Mouse (Mus musculus) midbrain, embryonic 12.5 days (tissue): Measurements from ENCODE around the gene Gm27021. TPM values are rescaled to one million over a fixed set of nuclear protein-coding genes. Genes with fewer than 3 reads are reported as not detected.

Source experiments
- ATAC-seq: fragments of 200-750 bp; cut with Nextera tagmentation; 2 replicates; pipeline ENCODE4 v1.8.0; 2017; ENCODE audit warnings: low read depth, moderate TSS enrichment, moderate library complexity; ENCODE audit not compliant: low FRiP score
- H3K27ac ChIP-seq: fragments of 300-500 bp; sonication (generic); replicated peaks from 2 replicates; pipeline ENCODE4 v1.5.1; 2016; ENCODE audit warnings: mild to moderate bottlenecking
- H3K27me3 ChIP-seq: fragments of 300-500 bp; sonication (generic); 2 replicates; pipeline ENCODE4 v1.6.1; 2016; ENCODE audit warnings: mild to moderate bottlenecking
- H3K36me3 ChIP-seq: fragments of 300-500 bp; sonication (generic); 2 replicates; pipeline ENCODE4 v1.6.1; 2016
- H3K4me1 ChIP-seq: fragments of 300-500 bp; sonication (generic); 2 replicates; pipeline ENCODE4 v1.6.1; 2016
- H3K4me2 ChIP-seq: fragments of 300-500 bp; sonication (generic); replicated peaks from 2 replicates; pipeline ENCODE4 v1.6.1; 2016; ENCODE audit warnings: mild to moderate bottlenecking, moderate library complexity
- H3K4me3 ChIP-seq: fragments of 300-500 bp; sonication (generic); 2 replicates; pipeline ENCODE4 v1.5.1; 2016; ENCODE audit warnings: mild to moderate bottlenecking
- H3K9ac ChIP-seq: fragments of 300-500 bp; sonication (generic); replicated peaks from 2 replicates; pipeline ENCODE4 v1.6.1; 2016; ENCODE audit warnings: mild to moderate bottlenecking, moderate library complexity
- H3K9me3 ChIP-seq: fragments of 300-500 bp; sonication (generic); 2 replicates; pipeline ENCODE4 v1.6.1; 2016; ENCODE audit warnings: mild to moderate bottlenecking
- WGBS: fragments of 180-500 bp; shearing (Covaris S2); methylation state at CpG from one replicate; pipeline ENCODE4 v1.1.7; 2016; 5-methylcytosine and 5-hydroxymethylcytosine counted together
- polyA plus RNA-seq: library from polyadenylated mRNA; unstranded; fragments of >200 nt; fragmentation: Nextera tagmentation; extraction: Ambion mirVana; gene quantifications from 2 replicates; pipeline ENCODE4 v1.2.1, GENCODE M21; 2016

Gm27021 gene
- polyA plus RNA-seq, 1 experiment from 2014 or later, result 3.0 TPM

DNA sequence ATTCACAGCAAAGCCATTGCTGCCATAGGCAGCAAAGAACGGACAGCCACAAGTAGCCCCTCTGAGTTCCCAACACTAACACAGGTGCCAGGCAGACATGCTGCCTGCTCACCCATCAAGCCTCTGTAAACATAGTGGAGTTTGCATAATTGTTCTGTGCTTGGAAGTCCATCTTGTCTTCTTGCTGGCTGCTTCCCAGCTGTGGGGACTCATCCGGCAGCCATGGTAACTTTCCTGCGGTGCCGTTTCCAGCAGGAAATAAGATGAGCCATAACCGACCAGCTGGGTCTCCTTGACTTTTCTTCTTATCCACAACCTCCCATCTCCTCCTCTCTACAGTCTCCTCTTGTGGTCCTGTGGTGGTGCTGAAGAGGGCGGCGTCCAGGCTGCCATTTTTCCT lies 30.5 kb upstream of the Gm27021 start:
- no peak overlapping the region for H3K4me2 ChIP-seq
- no peak overlapping the region for H3K9ac ChIP-seq
- H3K4me1 ChIP-seq, result no peaks in the 10 kb centered on the region
- 0 out of 2 replicates have a peak, but pooled peaks cover 4% of the 10 kb centered on the region for H3K27me3 ChIP-seq
- H3K27ac ChIP-seq, result no peak overlapping the region
- H3K9me3 ChIP-seq, result no peaks in the 10 kb centered on the region
- no peak for ATAC-seq
- 92% methylated on average over 7 of the region's 7 CpGs for WGBS
- no peaks in the 10 kb centered on the region for H3K36me3 ChIP-seq
- H3K4me3 ChIP-seq, result no peak overlapping the region

DNA sequence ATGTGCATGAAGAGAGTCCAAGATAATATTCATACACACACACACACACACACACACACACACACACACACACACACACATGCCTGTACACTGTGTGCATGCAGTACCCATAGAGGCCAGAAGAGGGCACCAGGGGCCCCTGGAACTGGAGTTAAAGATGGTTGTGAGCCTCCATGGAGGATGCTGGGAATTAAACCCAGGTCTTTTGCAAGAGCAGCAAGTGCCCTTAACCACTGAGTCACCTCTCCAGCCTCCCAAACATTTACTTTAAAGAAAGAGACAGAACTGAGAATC lies 30.0 kb upstream of the Gm27021 start:
- H3K4me3 ChIP-seq, result no peak overlapping the region
- H3K4me2 ChIP-seq, result no peak overlapping the region
- H3K27me3 ChIP-seq, result 0 out of 2 replicates have a peak, but pooled peaks cover 4% of the 10 kb centered on the region
- H3K9me3 ChIP-seq, result no peaks in the 10 kb centered on the region
- no peak overlapping the region for H3K9ac ChIP-seq
- no peaks in the 10 kb centered on the region for H3K4me1 ChIP-seq
- ATAC-seq, result no peak
- H3K27ac ChIP-seq, result no peak overlapping the region
- no peaks in the 10 kb centered on the region for H3K36me3 ChIP-seq

GRCm38 (mm10) chr8:120697154-120697978 lies 29.5 kb upstream of the Gm27021 start:
- Histone ChIP-seq H3K9me3 (no peaks in the 10 kb centered on the region), H3K9ac (no peak overlapping the region), H3K4me1 (no peaks in the 10 kb centered on the region), H3K36me3 (no peaks in the 10 kb centered on the region), H3K4me3 (no peak overlapping the region), H3K27ac (no peak overlapping the region), H3K27me3 (0 out of 2 replicates have a peak, but pooled peaks cover 4% of the 10 kb centered on the region), H3K4me2 (no peak overlapping the region)
- 88% methylated on average over 17 of the region's 17 CpGs for WGBS
- ATAC-seq, result no peak

- no peak for ATAC-seq
- no peak overlapping the region; the same call in 1 of the 2 replicates for H3K27ac ChIP-seq
- H3K27me3 ChIP-seq, result 0 out of 2 replicates have a peak, but pooled peaks cover 4% of the 10 kb centered on the region
- WGBS, result 66% methylated on average over 13 of the region's 13 CpGs
- no peak overlapping the region for H3K4me3 ChIP-seq
- H3K9ac ChIP-seq, result no peak overlapping the region
- no peaks in the 10 kb centered on the region for H3K4me1 ChIP-seq
- no peak overlapping the region for H3K4me2 ChIP-seq
- no peaks in the 10 kb centered on the region for H3K36me3 ChIP-seq
- H3K9me3 ChIP-seq, result no peaks in the 10 kb centered on the region
These were observed 28.7 kb upstream of the Gm27021 start for GRCm38 (mm10) chr8:120696401-120697153.

- H3K4me1 ChIP-seq, result no peaks in the 10 kb centered on the region
- H3K9ac ChIP-seq, result no peak overlapping the region
- no peaks in the 10 kb centered on the region for H3K27me3 ChIP-seq
- H3K36me3 ChIP-seq, result no peaks in the 10 kb centered on the region
- ATAC-seq, result no peak
- WGBS, result 57% methylated on average over 22 of the region's 22 CpGs
- no peaks in the 10 kb centered on the region for H3K9me3 ChIP-seq
- no peak overlapping the region for H3K4me3 ChIP-seq
- no peak overlapping the region for H3K27ac ChIP-seq
- H3K4me2 ChIP-seq, result no peak overlapping the region
These were observed 26.1 kb upstream of the Gm27021 start for GRCm38 (mm10) chr8:120693861-120694493.

DNA sequence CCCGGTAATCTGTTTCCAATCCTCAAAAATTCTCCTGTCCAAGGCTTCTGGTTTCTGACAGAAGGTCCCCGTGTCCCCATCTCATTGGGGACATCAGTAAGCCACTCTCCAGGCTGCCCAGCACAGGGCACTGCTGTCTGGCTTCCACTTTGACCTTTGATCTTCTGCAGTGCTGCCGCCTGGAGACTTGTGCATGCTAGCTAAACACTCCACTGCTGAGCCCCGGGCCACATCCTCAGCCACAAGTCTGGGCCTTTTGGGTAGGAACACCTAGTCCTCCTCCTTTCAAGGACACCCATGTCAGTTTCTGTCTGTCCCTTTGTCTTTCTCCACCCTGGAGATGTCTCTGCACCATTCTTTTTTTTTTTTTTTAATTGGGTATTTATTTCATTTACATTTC lies 25.1 kb upstream of the Gm27021 start:
- no peaks in the 10 kb centered on the region for H3K27me3 ChIP-seq

DNA sequence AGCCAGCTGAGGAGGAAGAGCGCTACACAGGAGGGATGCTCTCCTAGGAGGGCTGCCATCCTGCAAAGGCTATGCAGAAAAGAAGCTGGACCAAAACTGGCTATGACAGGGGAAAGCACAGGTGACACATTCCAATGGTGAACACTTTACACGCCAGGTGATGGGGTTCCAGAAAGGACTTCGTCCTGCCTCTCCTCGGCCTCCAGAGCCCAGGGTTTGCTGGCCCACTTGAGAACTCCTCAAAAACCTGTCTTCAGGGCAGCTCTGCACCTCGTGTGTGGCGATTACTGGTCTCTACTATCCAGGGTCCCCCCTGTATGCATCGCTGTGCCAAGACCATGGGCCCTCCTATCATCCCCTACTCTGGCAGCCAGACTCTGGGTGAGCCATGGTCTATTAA lies 20.6 kb upstream of the Gm27021 start:
- no peak for ATAC-seq
- Histone ChIP-seq H3K4me2 (no peak overlapping the region), H3K27ac (no peak overlapping the region), H3K4me1 (no peaks in the 10 kb centered on the region), H3K36me3 (no peaks in the 10 kb centered on the region), H3K9me3 (no peaks in the 10 kb centered on the region), H3K9ac (no peak overlapping the region), H3K27me3 (peaks cover 4% of the 10 kb centered on the region; the same call in 1 of the 2 replicates), H3K4me3 (no peak overlapping the region)
- WGBS, result 83% methylated on average over 7 of the region's 7 CpGs

More for the DNA sequence above, 25.1 kb upstream of the Gm27021 start:
- no peaks in the 10 kb centered on the region for H3K36me3 ChIP-seq
- no peaks in the 10 kb centered on the region for H3K9me3 ChIP-seq
- WGBS, result 72% methylated on average over 4 of the region's 4 CpGs
- H3K9ac ChIP-seq, result no peak overlapping the region
- no peak overlapping the region for H3K4me3 ChIP-seq
- ATAC-seq, result no peak
- H3K27ac ChIP-seq, result no peak overlapping the region
- no peaks in the 10 kb centered on the region for H3K4me1 ChIP-seq
- H3K4me2 ChIP-seq, result no peak overlapping the region

DNA sequence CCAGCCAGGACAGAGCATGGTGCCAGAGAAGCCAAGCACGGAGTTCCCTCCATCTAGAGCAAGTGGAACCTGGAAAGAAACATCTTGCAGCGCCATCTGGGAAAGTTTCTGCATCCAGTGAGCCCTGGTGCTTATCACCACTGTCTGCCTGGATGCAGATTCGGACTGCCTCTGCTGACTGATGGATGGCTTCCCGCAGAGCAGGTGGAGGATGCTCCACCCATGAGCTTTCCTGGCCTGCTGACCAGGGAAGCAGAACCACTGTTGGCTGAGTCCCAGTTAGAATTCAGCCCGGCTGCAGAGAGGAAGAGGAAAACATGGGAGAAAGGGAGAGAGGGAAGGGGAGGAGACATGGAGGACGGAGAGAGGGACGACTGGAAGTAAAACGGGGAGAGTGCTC lies 19.9 kb upstream of the Gm27021 start:
- WGBS, result 79% methylated on average over 8 of the region's 8 CpGs

DNA sequence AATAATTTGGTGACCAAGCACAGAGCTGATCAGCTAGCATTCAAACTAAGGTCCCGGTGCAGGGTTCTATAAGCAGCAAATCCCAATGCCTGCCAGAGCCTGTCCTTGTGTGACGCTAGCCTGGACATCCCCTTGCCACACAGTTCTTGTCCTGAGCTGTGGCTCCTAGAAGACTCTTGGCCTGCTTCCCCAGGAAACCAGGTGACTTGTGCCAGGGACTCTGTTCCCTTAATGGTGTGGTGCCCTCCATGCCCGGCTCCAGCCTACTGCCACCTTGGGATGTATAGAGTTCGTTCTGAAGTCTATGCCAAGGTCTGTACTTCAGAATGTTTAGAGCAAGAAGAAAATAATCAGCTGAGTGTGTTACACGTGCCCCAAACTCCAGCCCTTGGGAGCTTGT lies 18.7 kb upstream of the Gm27021 start:
- 83% methylated on average over 5 of the region's 5 CpGs for WGBS
- Histone ChIP-seq H3K9me3 (no peaks in the 10 kb centered on the region), H3K9ac (no peak overlapping the region), H3K4me1 (no peaks in the 10 kb centered on the region), H3K27me3 (peaks cover 10% of the 10 kb centered on the region; the same call in 1 of the 2 replicates), H3K27ac (no peak overlapping the region), H3K36me3 (no peaks in the 10 kb centered on the region), H3K4me2 (no peak overlapping the region), H3K4me3 (no peak overlapping the region)
- ATAC-seq, result no peak

More for the DNA sequence above, 19.9 kb upstream of the Gm27021 start:
- H3K36me3 ChIP-seq, result no peaks in the 10 kb centered on the region
- no peaks in the 10 kb centered on the region for H3K9me3 ChIP-seq
- peaks cover 9% of the 10 kb centered on the region; the same call in 1 of the 2 replicates for H3K27me3 ChIP-seq
- H3K4me2 ChIP-seq, result no peak overlapping the region
- no peak overlapping the region for H3K9ac ChIP-seq
- H3K4me3 ChIP-seq, result no peak overlapping the region
- H3K27ac ChIP-seq, result no peak overlapping the region
- H3K4me1 ChIP-seq, result no peaks in the 10 kb centered on the region
- ATAC-seq, result no peak

DNA sequence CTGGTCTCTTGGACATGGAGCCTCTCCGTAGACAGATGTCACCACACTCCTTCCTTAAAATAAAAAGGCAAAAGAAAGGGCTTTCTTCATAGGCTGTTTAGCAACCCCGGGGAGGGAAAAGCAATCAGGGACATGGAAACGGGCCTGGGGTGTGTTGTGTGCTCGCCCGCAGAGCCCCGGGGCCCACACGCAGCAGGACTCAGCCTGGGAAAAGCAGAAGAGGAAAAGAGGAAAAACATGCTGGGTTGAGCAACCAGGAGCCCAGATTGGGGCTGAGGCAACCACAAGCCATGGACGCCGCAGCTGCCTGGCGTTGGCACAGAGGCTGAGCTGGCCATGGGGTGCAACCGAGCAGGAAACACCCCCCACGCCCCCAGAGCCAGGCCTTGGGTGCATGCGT lies 18.2 kb upstream of the Gm27021 start:
- peaks cover 10% of the 10 kb centered on the region; the same call in 1 of the 2 replicates for H3K27me3 ChIP-seq
- no peak overlapping the region for H3K4me2 ChIP-seq
- no peak overlapping the region for H3K9ac ChIP-seq
- no peak overlapping the region for H3K27ac ChIP-seq
- no peaks in the 10 kb centered on the region for H3K9me3 ChIP-seq
- no peaks in the 10 kb centered on the region for H3K4me1 ChIP-seq
- H3K4me3 ChIP-seq, result no peak overlapping the region
- WGBS, result 83% methylated on average over 13 of the region's 13 CpGs
- no peaks in the 10 kb centered on the region for H3K36me3 ChIP-seq
- no peak for ATAC-seq

- no peak overlapping the region for H3K4me3 ChIP-seq
- H3K27me3 ChIP-seq, result peaks cover 10% of the 10 kb centered on the region; the same call in 1 of the 2 replicates
- no peak overlapping the region for H3K9ac ChIP-seq
- no peak overlapping the region for H3K4me2 ChIP-seq
- no peaks in the 10 kb centered on the region for H3K36me3 ChIP-seq
- 82% methylated on average over 8 of the region's 8 CpGs for WGBS
- H3K27ac ChIP-seq, result no peak overlapping the region
- no peaks in the 10 kb centered on the region for H3K9me3 ChIP-seq
- no peak for ATAC-seq
- H3K4me1 ChIP-seq, result no peaks in the 10 kb centered on the region
These were observed 17.7 kb upstream of the Gm27021 start for GRCm38 (mm10) chr8:120685591-120685990.

DNA sequence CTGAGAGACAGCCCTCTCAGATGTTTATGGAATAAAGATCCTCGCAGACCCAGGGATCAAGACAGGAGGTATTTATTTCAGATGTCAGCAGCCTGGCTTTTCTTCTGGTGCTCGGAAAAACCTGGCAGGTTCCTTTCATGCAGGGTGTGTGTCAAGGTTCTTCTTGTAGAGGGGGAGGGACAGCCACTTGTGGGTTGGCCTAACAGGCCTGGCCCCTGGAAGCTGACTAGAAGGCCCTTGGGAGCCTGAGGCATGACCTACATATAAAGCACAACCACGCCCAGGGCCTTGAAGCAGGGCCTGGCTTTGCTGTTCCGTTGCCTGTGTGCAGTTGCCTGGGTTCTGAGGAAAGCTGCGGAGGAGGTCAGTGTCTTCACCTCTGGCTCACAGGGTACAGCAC lies 17.2 kb upstream of the Gm27021 start:
- Histone ChIP-seq H3K4me3 (no peak overlapping the region), H3K9ac (no peak overlapping the region), H3K27me3 (peaks cover 10% of the 10 kb centered on the region; the same call in 1 of the 2 replicates), H3K27ac (no peak overlapping the region), H3K9me3 (no peaks in the 10 kb centered on the region), H3K4me1 (no peaks in the 10 kb centered on the region), H3K4me2 (no peak overlapping the region), H3K36me3 (no peaks in the 10 kb centered on the region)
- 75% methylated on average over 5 of the region's 5 CpGs for WGBS
- ATAC-seq, result no peak
